Mouse (Mus musculus) cerebellum, postnatal 36 days (tissue): ENCODE measurements at regions not wholly inside any gene's neighbourhood (a gene's known extent, or its start where the extent isn't known, plus 50 kb on each side); places are given as distances from the start of the nearest gene placed in this dataset.

Experiments used
- DNase-seq, 2 experiments: peaks; one replicate each; pipeline ENCODE4 v3.0.0; 2021 to 2022; ENCODE audit warnings: mixed read lengths in 2 of 2

DNA sequence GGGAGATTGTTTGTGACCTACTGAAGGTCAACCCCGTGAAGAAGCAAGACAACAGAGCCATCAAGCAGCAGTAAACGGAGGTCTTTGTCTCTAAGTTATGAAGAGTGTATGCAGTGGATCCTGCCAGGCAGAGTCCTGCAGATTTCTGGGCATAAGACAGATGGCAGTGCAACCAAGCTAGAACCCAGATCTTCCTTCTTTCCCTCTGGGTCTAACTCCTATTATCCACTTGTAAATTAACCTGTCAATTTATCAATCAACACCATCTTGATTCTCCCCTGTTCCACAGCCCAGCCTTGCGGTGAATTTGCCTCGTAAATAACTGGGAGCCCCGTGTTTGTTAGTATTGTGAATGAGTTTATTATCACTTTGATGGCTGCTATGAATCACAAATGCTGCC, 555.7 kb downstream of the Nr2f2 start:
- no peak for DNase-seq

DNA sequence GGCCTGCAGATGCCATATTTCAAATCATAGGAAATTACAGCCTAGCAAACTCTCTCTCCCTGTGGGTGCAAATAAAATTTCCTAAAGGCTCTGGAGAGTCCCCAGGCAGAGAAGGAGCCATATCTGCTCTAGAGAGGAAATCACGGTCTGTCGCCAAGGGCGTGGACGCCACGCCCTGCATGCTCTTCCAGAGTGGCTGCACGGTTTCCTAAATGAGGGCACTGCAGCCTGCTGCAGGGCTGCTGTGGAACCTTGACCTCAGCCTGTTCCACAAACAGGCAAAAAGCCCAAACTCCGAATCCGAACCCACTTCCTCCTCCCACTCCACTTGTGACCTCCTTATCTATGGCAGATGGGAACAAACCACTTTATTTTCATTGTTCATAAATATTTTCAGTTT, 559.3 kb downstream of the Nr2f2 start:
- DNase-seq = no peak

DNA sequence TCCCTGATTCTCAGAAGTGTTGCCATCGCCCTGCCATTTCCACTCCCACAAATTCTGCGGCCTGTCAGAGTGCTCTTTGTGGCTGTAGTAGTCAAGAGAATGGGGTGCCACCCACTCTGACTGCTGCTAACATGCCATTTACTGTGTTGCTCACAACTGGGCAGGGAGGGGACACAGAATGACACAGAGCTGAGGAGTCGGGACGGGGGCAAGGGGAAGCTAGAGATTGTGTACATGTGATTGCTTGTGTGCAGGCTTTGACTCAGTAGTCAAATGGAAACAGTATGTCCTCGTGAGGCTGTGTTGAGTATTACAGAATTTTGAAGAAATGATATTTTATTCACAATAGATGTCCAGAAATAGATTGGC, 595.6 kb downstream of the Nr2f2 start:
- no peak for DNase-seq

DNA sequence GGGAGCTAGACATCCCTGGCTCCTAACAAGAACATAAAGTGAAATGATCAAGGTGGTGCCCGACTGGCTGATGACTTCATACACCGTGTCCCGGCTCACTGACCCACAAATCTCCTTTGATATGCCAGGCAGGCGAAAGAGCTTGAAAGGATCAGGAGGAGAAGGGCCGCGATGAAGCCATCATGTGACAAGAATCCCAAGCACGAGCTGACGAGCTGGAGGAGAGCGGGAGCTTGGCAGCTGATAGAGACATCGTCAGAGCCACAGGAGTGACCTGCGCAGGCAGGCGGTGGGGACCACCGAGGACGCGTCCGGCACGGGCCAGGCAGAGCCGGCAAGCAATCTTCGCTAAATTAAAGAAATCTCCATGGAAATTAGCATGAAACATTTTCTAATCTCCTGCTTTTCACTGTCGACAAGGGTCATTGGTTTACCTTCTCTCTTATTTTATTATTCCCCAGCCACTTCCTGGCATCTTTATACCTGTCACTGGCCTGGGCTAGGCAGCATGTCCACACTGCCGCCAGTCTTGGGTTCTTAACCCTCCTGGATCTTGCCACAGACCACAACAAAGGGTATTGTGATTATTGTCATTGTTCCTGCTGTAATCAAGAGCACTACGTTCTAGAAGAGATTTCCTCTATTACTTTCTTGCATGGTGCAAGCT, 596.1 kb downstream of the Nr2f2 start:
- peak in 1 of 2 experiments; percentile 1 for DNase-seq

DNA sequence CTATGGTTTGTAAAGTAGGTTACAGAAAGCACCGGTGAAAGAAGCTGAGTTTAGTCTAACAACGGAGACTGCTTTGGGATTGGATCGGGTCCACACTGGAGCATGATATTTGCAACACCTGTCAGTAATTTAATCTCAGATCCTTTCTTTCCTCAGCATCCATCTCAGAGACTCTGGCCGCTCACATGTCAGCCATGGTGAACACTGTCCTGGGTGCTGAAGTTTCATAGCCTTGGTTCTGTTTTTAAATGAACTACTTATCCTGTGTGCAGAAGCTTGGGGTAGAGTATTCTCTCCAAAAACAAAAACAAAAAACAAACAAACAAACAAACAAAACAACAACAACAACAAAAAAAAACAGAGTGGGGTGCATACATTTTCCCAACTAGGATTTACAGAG, 600.1 kb downstream of the Nr2f2 start:
- DNase-seq = no peak

DNA sequence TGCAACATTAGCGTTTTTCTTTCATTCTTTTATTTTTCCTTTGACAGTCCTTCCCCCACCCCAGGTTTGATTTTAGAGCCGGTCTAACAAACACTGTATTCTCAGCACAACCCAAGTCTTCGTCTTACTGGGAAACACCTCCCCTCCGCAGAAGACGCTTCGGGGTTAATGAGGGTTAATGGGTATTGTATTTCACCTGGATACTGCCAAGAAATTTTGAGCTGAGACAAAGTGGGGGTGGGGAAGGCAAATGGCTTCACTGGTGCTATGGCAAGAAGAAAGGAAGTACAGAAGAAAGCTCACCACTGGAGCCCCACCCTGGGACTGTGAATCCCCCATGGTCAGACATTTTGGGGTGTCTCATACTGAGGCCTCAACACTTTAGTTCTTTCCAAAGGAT, 626.0 kb downstream of the Nr2f2 start:
- DNase-seq = no peak

DNA sequence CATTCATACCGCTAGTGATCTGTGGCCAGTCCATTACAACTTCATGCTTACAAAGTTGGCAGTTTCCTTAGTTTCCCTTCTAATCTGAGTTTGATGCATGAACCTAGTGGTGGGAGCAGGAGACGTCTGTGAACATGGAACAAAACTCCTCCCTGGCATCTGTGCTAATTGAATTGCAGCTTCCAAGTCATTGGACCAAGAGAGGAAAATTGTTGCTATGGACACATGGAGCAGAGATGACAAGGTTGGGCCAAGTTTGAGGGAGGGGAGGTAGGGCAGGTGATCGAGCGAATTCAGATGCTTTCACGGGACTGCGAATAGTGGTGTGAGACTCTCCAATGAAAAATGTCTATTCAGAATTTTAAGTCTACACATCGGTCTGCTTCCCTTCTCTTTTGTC, 627.5 kb downstream of the Nr2f2 start:
- no peak for DNase-seq

DNA sequence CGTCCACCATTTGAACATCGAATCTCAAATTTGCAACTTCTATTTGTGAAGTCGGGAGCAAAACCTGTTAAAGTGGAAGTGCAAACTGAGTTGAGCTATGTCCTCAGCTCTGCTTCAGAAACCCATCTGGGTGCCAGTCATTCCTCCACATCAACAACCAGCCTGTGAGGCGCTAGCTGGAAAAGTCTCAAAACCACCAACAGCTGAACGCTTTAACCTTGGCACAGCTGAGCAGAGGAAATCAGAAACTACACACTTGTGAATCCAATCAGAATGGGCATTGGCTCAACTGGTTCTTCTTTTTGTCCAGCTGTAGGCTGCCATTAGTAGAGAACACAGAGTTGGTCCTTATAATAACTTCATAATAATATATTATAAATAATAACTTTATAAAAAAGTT, 651.5 kb downstream of the Nr2f2 start:
- no peak for DNase-seq

DNA sequence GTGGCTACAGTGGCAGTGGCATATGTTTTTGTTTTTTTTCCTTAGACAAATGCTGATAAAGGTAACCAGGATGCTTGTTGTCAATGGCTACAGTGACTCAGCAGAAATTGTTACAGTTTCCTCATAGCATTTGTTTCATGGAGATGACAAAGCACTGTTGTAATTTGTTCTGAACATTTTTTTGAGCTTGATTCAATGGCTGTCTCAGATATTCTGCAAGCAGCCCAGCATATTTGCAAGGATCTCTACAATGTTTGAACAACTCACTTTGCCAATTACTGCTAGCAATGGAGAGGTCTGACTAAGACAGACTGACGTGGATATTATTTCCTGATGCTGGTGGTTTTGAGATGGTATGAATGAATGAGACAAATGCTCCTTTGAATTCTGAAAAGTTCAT, 696.3 kb downstream of the Nr2f2 start:
- no peak for DNase-seq

DNA sequence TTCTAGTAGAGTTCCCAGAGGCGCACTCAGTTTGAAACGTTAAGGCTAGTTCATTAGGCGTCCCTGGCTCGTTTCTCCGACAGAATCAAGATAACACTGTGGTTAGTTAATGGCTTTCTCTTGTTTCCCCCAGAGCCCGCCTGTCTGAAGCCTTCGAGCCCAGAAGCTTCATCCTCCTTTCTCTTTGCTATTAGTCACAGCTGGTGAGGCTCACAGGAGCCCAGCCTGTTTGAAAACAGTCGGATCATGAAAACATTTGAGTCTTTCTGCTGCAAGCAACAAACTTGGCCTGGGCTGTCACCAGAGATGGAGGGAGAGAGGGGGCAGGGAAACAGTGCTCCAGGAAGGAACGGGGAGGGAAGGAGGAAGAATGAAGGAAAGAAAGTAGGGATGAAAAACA, 711.0 kb downstream of the Nr2f2 start:
- no peak for DNase-seq

DNA sequence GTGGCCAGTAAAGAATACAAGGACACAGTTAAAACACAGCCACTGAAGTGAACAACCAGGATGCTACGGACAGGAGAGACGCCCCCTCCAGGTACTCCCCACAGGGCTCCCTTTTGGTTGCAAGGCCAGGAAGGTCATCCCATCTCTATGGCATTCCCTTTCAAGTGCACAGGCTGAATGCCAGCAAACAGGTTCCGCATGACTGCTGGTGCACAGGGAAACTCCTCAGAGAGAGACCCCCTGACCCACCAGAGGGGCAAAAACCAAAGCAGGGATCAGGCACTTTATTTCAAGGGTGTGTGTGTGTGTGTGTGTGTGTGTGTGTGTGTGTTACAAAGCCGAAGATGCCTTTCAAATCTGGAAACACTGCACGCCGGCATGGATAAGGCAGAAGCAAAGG, 721.1 kb downstream of the Nr2f2 start:
- no peak for DNase-seq

DNA sequence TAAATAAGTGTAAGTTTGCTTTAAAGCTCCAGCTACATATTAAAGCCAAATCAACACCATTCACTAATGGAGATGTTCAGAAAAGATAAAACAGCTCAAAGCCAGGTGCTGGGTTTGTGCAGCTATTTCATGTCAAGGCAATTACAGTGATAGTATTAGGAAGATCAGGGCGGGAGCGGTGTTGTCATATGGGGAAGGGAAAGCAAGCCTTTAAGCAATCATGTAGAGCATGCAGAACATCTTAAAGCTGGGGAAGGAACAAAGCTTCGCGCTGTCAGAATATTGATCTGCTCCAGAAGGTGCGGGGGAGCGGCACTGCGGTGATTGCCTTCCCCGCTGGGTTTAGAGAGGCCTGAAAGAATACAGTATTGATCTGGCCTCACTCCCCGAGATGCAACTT, 724.9 kb downstream of the Nr2f2 start:
- DNase-seq = no peak

DNA sequence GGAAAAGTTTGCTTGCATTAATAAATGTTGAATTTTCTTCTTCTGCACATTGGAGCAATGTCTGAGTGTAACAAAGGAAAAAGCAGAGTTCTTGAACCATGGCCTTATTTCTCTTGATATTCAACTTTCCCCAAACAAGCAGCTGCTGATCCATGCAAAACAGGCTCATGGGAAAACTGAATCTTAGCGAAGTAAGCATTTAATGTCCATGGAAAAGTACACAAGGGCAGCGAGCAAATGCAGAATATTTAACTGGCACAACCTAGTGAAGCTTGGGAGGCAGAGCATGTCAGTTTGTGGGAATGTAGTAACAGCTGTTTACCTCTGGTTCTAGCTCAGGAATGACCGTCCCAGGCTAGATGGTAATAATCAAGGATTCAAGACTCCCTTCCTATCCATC, 766.7 kb downstream of the Nr2f2 start:
- DNase-seq = no peak

DNA sequence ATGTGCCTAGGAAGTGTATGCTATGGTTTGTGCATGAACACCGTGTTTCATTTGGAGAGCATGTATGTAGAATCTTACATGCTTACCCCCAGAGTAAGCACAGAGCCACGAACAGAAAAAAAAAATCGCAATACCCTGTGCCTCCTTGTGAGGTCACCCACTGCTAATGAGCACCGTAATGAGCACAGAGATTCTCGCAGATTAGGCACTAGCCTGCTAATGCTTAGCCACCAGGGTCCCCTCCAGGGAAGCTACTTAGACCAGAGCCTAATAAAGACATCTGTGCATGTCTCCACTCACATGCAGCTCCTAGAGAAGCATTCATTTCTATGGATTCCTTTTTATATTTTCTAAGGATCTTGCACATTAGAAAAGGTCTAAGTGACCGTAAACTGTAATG, 780.8 kb downstream of the Nr2f2 start:
- DNase-seq = no peak

DNA sequence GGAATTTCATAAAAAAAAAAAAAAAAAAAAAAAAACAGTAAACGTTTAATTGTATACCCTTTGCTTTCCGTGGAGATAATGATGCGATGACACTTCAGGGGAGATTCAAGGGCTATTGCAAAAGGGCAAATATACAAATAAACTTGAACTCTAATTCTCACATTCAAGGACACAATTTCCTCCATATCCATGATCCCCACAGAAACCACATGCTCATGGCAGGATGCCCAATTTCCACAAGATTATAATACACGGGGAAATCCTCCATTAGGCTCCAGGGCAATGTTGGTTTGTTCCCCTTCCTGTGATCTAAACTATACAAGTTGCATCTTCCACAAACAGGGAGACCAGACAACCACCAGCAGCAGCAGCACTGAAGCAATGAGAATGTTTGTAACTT, 781.4 kb downstream of the Nr2f2 start:
- DNase-seq = no peak

DNA sequence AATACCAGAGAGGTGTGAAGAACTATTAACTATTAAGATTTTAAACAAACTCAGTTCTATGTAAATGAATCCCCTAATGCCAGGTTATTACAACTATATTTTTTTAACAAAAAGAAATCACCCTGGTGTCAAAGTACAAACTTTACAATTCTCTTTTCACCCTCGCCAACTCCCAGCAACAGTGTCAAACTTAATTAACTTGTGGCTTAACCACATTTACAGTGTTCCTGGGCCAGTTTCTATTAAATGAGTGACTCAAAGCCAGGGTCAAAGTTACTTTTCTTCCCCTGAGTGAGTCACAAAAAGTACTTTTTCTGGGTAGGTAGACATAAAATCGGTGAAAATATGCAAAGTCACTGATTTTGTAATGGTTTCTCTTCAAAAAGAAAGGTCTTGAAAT, 782.0 kb downstream of the Nr2f2 start:
- no peak for DNase-seq

DNA sequence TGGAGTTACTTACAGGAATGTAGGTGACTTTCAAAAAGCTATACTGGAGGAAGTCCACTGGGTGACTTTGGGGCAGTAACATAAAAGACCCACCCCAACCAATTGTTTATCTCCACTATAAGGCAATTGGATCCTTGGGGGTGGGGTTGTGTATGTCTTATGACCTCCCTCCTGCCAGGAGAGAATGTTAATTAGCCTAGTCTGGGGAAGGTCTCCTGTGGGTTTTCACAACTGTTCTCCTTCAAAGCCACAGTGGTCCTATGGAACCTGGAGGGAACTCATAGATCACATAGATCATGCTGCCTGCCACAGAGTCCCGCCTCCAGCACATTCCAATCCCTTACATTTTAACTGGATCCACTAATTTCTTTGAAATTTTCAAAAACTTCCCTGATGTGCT, 782.6 kb downstream of the Nr2f2 start:
- no peak for DNase-seq

DNA sequence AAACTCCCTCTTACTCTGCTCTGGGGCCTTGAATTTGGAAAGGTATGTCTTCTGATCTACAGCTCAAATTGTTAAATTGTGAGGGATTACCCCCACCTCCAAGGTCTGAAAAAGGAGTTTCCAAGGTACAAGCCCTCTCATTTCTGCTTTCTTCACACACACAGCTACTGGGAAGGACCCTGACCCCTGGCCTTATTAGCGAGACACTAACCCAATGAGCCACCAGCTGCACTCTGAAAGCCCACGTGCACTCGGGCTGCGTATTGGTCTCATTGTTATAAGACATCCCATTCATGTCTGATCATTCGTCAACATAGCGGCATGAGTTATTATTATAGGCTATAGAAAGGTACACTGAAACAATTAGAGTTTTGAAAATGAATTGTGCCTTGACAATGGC, 784.9 kb downstream of the Nr2f2 start:
- DNase-seq = no peak

DNA sequence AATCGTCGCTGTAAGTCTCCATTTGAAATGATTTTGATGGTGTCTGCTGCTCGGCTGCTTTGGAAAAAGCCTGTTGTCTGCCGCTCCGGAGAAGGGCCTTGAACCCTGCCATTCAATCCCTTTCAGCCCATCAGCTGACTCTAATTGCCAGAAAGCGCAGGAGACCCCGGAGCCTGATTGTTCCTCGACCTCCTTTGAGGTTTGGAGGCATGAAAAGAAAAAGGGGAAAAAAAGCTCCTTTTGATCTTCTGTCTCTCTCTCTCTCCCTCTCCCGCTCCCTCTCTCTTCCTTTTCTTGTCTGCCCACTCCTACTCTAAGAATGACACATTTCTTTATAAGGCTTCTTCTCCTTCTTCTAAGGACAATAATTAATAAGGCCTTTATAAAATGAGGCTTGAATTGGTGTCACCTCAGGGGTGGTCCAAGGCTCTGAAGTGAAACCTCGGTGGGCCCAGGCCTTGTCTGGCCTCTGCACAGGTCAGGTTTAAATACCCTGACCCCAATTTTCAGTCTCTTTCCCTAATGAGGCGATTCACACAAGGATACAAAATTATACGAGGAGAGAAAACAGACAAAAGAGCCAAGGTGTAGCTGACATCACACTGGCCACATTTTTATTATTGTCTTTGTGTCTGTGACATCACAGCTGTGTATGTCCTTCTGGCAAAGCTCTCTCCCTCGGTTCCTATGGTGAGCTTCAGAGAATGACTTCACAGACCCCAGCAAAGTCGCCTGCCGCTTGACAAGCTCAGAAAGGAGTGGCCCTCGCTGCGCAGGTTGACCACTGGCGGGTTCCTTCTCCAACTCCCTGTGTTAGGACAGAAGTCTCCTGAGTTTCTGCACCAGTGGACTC, 787.4 kb downstream of the Nr2f2 start:
- no peak for DNase-seq

DNA sequence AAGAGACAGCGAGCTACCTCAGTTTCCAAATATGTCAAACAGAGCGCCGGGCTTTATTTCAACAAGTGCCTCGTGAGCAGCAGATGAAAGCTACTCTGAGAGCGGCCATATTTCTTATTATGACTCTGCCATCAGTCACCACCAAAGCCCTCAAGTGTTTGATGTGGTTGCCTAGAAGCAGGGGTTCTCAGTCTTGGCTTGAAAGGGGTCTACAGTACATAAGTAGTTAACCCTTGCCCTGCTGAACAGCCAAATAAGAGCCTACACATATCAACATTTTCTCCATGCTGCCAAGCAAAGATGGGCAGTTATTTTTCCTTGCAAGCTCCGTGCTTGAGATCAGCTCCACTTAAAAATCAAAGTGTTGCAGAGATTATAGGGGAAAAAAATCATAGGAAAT, 788.8 kb downstream of the Nr2f2 start:
- DNase-seq = no peak

DNA sequence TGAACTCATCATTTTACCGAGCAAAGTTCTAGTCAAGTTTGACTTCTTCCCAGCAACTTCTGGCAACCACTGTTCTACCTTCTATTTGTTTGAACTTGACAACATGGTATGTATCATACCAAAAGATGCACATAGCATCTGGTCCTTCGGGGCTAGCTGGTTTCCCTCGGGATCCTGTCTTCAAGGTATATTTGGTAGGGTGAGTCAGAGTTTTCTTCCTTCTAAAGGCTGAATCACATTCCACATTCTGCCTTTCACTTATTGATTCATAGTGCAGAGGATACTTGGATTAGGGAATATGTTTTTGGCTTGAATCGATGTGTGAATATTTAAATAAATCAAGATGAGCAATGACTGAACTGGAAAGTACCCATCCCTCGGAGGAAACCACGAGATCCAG, 789.9 kb downstream of the Nr2f2 start:
- DNase-seq = no peak

DNA sequence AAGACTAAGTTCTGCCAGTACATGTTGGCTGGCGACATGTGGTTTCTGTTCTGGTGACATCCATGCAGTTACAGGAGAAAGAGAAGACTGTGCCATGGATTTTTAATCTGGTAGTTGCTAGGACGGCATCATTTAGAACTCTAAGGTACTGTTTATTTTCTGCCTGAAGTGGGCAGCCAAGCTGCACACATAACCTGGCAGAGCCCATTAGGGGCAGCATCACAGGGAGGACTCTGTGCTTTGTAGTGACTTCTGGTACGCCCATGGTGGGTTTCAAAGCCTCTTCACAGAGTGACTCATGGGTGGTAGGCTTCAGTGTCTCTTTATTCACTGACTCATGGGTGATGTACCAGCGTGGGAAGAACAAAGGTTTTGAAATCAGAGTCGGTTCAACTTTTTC, 792.8 kb downstream of the Nr2f2 start:
- DNase-seq = no peak

DNA sequence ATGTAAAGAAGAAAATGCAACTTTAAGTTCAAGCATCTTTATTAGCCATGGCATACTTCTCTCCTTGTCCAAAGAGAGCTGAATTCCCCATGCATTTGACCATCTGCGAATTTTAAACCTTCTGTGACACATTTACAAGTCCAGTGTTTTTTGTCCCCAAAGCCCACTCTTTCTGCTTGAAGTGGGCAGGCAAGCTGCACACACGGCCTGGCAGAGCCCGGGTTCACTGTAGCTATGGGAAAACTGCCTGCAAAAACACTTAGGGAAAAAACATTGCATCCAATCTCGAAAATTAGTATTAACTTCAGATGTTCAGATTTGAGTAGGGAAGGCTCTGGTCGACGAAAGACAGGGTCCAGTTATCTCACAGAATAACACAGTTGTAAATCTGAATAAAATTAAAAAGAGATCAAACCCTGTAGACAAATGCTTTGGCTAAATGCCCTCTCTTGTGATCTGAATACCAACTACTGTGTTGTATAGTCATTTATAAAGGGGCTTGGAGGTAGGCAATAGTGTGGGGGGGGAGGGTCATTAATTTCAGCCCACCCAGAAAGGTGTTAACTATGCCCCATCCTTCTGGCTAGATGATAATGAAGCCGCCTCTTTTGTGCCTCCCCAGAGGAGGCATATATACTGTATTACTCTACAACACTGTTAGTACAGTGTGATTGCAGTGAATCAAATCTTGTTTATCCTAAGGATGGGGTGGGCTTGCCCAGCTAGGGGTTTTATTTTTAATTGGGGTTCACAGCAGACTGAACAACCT, 793.7 kb downstream of the Nr2f2 start:
- no peak for DNase-seq

DNA sequence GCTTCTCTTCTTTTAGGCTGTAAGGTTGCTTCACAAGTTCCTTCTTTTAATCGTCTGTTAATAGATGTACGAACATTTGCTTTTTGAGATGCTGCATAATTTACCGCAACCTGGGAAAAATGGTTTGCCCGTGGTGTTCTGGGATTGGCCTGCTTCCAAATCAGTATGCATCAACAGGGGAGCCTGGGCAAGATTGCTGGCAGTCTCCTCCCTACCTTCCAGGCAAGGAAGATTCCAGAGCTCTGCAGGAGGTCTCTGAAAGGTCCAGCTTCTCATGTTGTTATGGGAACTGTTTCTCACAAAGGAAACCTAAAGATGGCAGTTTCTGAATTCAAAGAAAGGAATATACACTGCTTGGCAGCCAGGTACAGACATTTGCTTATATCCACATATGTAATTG, 799.6 kb downstream of the Nr2f2 start:
- peak; percentile 3 to 8 for DNase-seq
